Mouse (Mus musculus): ENCODE measurements at regions not wholly inside any gene's neighbourhood (a gene's known extent, or its start where the extent isn't known, plus 50 kb on each side); places are given as distances from the start of the nearest gene placed in this dataset.

- TF ChIP-seq CTCF (IDR thresholded peaks at IDR 0.05; ENCODE audit: control insufficient read depth, insufficient read depth, insufficient read length): no peak
- TF ChIP-seq CEBPB (IDR thresholded peaks at IDR 0.05; ENCODE audit: low read depth): peak; percentile 38
Observed at GRCm38 (mm10) chr6:31050831-31051230, 92.0 kb upstream of the Klf14 start.

All from C2C12 (cell line).